Mouse (Mus musculus): ENCODE data around the gene Hoxc9. TPM values are rescaled to one million over a fixed set of nuclear protein-coding genes. Genes with fewer than 3 reads are reported as not detected.

Gene Hoxc9
- total RNA-seq, 2 experiments from 2014 or later: 8.4 to 8.6 TPM

DNA sequence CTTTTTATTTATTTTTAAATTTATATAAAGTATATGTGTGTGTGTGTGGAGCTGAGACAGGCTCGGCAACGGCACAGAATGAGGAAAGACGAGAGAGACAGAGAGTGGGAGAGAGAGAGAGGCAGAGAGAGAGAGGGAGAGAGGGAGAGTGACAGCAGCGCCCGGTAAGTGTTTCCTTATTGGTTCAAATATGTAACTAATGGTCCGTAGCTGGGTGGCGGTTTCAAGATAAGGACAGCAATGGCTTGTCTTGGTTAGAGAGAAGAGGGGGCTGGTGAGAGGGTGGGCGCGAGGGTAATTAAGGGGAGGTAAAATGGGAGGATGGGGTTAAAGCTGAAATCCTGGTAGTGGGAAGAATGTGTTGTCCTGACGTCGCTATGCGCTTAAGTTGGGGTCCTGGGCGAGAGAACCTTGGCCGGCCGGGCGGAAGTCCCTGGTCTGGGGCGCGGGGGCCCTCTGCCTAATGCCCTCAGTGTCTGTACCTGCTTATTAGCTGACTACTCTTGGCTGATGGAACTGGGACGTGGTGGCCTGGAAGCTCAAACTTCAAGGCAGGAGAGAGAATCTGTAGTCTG, 22.5 kb downstream of the Hoxc9 start:
- no peak for DNase-seq (ENCODE audit: low spot score in 2 of 2)

DNA sequence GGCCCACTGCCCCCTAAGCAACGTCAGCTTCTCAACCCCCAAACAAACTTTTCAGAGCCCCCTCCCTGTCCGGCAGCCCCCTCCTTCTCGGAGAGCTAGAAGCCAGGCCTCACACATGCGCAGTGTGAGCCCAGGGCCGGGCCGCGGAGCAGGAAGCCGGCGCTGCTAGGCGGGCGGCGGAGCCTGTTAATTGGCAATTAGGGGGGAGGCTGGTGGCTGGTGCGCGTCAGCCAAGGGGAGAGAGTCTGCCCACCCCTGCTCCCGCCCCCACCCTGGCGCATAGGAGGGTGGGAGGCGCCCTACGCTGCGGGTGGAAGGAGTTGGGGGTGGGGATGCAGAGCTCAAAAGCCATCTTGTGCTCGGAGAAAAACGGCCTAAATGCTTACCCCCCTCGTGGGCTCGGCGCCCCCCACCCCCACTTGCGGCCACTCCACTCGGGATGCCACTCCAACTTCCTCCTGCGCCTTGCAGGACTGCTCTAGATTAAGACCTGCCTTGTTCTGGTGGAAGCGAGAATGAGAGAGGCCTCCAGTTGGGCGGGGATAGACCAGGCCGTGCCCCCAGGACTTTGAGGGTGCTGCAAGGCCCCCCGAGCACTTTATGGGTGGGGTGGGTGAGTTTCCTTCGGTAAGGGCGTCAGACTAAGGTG, 23.1 kb downstream of the Hoxc9 start:
- DNase-seq (ENCODE audit: low spot score in 2 of 2): peak; percentile 77 to 86

DNA sequence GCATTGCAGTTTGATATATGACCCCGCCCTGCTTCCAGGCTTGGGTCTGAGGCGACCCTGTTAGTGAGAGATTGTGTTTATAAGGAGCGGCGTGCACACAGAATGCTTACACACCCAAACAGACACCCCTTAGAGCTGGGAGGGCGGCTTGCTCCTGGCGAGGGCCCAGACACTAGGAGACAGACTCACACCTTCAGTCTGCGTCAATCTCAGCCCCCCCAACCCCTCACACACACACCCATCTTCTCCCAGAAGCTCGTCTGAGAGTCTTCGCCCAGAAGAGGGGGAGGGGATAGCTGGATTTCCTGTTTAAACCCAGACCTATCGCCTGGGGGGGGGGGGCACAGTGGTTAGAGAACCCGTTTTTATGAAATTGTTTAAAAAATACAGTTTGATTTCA, 23.7 kb downstream of the Hoxc9 start:
- DNase-seq (ENCODE audit: low spot score in 2 of 2): no peak

DNA sequence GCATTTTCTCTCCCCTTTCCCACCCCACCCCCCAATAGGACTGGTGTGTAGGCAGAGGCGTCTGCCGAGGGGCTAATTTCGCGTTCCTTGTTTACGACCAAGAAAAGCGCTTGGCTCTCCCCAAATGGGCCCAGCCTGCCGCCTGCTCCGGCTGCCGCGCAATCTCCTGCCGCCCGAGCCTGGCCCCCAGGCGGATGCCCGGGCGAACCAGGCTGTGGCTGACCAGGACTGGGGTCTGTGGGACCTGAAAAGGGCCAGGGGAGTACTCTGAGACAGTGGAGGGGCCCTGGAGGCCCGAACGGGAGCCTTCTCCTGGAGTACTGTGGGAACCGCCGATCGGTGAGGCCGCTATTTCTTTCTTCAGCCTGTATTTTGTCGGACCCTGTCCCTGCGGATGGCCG, 24.3 kb downstream of the Hoxc9 start:
- no peak for DNase-seq (ENCODE audit: low spot score in 2 of 2)

DNA sequence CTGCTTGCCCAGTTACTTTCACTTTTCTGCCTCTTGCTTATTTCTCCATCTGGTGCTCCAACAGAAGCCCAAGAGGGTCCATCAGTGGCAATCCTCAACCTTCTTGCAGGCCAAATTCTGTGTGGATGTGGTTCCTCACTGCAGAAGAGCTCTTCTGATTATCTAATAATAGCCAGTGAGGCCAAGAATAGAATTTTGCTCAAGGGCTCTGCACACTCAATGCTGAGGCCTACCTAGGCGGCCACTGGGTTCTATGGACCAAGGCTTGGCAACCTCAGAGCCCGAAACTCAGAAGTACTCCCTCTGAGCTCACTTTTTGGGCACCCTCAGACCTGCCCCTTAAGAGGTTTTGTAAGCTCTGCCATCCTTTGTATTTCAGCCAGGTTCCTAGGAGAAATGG, 25.1 kb downstream of the Hoxc9 start:
- DNase-seq (ENCODE audit: low spot score in 2 of 2): no peak

DNA sequence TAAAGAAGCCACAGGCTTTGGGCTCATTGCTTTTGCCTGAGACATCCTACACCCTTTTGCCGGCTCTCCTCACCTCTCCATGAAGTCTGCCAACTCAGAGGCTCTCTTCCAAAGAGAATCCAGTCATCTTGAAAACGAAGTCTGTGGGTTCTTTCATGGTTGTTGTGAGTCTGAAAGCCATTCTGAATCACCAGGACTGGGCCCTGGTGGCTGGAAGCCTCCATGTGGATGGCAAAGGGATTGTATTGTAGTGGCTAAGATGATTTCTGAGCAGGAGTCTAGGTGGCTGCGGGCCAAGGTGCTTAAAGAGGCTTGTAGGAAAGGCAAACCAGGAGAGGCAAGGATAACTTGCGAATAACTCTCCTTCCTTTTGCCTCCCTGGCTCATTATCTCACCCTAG, 25.9 kb downstream of the Hoxc9 start:
- DNase-seq (ENCODE audit: low spot score in 2 of 2): no peak

DNA sequence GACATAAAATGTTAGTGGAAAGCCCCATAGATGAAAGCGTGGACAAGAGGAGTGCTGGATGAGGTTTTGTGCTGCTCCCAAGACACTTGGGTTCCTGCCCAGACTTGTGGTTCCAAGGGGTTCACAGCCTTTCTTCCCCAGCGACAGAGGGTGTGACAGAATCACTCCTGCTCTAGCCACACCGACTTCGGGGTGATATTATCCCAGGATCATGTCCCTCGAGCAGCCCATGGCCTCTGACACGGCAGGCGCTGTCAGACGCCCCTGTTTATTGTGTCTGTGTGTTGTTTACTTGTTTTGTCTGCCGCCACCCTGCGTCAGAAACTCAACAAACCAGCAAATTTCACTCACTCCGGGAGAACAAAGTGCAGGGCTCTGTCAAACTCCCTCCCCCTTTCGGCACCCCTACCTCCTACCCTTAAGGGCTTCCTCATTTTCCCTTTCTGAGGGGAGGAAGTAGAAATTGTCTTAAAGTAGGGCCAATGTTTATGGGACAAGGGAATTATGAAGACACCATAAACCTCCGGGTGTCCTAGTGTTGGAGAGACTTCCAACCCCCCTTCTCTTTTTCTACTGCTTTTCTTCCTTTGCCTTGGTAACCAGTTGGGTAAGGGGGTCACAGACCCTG, 26.7 kb downstream of the Hoxc9 start:
- no peak for DNase-seq (ENCODE audit: low spot score in 2 of 2)

DNA sequence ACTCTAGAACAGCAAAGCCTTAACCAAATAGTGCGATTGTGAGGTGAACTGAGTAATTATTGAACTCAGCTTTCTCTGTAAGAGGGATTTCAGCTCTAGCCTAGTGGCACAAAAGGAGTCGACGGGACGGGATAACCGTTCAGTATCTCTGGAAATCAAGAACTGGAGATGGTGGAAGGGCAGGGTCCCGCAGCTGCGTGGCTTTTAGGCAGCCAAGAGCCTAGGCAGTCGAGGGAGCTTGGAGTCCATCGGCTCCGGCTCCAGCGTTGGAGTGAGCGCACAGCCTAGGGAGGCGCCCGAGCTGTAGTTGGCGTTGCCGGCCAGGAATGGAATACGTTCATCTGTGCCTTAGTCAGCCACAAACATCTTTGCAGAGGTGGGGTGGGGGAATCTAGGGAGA, 29.1 kb downstream of the Hoxc9 start:
- no peak for DNase-seq (ENCODE audit: low spot score in 2 of 2)

DNA sequence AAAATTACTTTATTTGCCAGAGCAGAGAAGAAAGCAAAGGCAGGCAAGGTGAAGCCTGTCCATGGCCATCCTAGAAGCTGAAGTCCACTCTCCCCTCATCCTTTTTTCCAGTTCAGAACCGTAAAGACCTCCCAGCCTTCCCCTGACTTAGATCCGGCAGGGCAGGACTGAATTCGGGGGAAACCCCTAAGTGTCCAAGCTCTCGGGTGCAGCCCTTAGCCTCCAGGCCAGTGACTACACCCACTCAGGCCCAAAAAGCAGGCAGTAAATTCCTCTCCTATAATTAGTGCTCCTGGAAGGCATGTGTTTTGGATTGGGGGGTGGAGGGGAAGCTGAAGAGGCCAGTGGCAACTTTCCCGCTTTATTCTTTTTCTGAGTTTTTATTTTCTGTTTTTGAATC, 29.6 kb downstream of the Hoxc9 start:
- no peak for DNase-seq (ENCODE audit: low spot score in 2 of 2)

DNA sequence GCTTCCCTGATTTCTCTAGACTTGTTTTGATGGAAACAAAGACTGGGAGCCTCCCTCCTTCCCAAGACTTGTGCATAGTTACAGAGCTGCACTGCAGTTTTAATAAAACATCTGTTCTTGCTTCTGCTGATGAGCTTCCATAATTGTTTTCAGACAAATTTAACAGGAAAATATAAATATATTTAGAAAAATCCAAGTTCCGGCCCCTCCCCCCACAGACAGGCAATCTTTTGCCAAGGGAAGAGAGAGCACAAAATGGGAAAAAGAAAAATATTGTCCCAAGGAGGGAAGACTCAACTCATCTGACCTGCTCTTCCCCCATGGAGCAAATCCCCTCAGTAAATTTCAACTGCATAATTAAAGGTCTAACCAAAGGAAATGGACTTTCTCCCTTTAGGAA, 30.1 kb downstream of the Hoxc9 start:
- DNase-seq (ENCODE audit: low spot score in 2 of 2): no peak

DNA sequence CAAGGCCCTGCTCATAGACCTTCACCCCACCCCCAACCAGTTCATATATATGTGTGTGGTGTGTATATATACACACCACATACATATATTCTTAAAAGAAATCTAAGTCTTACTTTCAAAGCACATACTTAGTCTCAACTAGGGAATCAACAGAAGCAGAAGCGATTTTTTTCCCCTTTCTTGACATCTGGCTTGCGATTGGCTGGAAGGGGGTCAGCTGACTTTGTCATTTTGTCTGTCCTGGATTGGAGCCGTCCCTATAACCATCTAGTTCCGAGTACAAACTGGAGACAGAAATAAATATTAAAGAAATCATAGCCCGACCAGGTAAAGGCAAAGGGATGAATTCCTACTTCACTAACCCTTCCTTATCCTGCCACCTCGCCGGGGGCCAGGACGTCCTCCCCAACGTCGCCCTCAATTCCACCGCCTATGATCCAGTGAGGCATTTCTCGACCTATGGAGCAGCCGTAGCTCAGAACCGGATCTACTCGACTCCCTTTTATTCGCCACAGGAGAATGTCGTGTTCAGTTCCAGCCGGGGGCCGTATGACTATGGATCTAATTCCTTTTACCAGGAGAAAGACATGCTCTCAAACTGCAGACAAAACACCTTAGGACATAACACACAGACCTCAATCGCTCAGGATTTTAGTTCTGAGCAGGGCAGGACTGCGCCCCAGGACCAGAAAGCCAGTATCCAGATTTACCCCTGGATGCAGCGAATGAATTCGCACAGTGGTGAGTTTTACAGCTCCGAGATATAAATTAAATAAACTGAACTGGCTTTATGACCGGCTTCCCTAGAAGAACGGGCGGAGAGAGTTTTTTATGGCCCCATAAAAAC, 33.2 kb downstream of the Hoxc9 start:
- DNase-seq (ENCODE audit: low spot score in 2 of 2): no peak

DNA sequence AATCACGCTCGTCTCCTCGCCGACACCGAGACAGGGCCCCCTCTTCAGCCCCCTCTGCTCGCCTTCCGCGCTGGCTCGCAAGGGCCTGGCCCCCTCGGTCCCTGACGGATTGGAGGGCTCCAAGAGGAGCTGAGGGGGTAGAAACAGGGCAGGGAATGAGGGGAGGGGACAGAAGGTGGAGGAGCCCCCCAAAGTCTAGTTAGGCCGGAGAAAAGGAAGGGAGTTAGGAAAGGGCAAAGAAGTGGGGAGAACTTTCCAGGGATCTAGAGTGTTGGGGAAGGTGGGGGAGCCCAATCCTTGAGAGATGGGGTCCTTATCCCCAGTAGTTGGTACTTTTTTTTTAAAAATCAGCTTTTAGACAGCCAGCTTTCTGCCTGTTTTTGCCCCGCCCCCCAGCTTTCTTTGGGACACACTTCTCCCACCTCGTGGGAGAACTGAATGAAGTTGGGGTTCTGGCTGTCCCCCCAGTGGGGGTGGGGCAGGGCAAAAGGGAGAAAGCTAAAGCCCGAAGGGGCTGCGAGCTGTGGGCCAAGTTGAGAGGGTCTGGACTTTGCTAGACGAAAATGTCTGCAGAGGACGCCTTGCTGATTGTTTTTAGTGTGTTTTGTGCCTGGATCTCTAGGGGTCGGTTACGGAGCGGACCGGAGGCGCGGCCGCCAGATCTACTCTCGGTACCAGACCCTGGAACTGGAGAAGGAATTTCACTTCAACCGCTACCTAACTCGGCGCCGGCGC, 34.0 kb downstream of the Hoxc9 start:
- no peak for DNase-seq (ENCODE audit: low spot score in 2 of 2)

DNA sequence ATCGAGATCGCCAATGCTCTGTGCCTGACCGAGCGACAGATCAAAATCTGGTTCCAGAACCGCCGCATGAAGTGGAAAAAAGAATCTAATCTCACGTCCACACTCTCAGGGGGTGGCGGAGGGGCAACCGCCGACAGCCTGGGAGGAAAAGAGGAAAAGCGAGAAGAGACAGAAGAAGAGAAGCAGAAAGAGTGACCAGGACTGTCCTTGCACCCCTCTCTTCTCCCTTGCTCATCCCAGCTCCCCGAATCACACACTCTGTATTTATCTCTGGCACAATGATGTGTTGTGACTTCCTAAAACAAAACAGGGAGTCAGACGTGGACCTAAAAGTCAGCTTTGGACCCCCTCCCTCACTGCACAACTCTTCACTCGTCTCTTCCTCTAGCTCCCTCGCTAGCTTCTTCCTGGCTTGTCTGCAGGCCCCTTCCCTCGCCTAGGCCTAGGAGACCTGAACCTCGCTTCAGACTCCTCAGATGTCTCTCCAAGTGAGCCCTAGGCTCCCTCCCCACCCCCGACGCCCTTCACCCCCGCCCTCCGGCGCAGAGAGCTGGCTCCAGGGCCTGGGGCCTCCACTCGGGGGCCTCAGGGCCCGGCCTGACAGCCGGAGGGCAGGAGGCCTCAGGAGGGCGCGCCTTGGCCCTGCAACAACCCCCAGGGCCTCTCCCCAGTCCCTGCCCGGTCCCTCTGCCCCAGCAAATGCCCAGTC, 34.8 kb downstream of the Hoxc9 start:
- no peak for DNase-seq (ENCODE audit: low spot score in 2 of 2)

DNA sequence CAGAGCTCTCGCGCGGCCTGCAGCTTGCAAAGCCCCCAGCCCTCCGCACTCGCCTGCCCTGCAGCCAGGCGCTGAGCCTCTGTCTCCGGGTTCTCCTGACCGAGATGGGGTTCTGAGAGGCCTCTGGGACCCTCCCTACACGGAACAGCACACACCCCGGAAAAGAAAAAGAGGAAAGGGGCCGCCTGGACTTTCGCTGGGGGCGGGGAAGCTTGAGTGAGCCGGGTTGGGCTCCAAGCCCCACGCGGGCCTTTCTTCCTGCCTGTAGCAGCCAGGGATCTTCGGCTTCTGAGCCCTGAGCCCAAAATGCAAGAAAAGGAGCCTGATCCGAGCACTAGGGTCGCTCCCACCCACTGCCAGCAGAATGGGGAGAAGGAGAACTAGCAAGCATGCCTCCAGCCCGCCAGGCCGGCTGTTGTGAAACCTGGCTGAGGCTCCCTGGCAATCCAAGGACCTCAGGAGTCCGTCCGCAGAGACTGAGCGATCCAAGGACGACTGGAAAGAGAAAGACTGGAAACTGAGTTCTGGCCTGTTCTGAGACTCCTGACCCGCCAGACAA, 35.8 kb downstream of the Hoxc9 start:
- DNase-seq (ENCODE audit: low spot score in 2 of 2): no peak

DNA sequence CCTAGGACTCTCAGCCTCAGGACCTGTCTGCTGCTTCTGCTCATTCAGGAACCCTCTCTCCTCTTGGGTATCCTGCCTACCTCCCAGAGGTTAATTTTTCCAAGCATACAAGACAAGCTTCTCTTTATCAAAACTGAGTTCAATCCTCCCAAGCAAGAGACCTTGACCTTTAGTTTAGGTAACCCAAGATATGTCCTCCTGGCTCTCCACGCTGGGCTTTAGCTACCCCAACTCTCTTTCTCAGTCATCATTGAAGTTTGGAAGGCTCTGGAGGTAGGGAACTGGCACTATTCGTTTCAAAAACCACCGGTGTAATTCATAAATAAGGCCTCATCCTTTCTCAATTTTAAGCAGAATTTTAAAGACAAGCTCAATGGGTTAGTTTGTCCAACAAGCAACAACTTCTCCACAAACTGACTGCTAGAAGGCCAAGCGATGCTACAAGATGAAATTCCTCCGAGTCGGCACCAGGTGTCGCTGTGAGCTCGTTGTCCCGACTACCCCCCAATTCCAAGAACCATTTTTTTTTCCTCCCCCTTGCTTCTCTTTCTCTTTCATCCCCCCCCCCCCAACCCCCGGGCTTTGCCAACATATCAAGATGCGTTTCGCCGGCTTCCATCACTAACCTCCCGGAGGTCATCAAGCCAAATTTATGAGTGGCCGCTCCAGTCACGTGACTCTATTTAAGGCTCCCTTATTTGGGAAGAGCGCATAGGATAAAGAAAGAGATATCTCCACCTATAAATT, 37.2 kb downstream of the Hoxc9 start:
- peak in 1 of 2 experiments; percentile 56 for DNase-seq (ENCODE audit: low spot score in 2 of 2)

DNA sequence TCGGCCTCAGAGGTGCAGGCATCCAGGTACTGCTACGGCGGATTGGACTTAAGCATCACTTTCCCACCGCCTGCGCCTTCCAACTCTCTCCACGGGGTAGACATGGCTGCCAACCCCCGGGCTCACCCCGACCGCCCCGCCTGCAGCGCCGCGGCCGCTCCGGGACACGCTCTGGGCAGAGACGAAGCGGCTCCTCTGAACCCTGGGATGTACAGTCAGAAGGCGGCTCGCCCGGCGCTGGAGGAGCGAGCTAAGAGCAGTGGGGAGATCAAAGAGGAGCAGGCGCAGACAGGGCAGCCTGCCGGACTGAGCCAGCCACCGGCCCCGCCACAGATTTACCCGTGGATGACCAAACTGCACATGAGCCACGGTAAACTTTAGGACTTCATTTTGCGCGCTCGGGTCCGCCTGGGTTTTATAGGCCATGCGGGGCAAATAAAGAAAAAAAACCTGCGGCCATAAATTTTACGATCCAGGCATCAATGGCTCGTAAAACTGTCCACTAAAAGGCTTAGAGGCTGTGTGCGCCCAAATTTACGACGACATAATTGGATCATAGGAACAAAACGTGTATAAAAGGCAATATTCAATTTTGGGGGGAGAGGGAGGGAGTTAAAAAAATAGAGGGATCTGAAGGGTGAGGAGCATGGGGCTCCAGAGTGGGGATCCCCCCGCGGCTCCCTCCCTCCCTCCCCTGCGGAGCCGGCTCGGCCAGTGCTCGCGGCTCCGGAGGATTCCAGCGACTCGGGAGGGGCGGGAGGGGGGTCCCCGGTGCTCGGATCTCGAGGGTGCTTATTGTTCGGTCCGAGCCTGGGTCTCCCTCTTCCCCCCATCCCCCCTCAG, 38.1 kb downstream of the Hoxc9 start:
- DNase-seq (ENCODE audit: low spot score in 2 of 2): peak in 1 of 2 experiments; percentile 59

DNA sequence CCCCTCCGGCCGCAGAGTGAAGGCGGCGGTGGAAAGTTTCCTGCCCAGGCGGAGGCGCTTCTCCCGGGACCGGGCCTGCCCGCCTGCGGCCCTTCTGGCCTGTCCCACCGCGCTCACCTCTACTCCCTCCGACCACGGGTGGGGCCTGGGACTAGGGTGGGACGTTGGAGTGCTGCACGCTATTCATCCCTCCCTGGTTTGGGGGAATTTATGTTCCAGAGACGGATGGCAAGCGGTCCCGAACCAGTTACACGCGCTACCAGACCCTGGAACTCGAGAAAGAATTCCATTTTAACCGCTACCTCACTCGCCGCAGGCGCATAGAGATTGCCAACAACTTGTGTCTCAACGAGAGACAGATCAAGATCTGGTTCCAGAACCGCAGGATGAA, 38.8 kb downstream of the Hoxc9 start:
- no peak for DNase-seq (ENCODE audit: low spot score in 2 of 2)

DNA sequence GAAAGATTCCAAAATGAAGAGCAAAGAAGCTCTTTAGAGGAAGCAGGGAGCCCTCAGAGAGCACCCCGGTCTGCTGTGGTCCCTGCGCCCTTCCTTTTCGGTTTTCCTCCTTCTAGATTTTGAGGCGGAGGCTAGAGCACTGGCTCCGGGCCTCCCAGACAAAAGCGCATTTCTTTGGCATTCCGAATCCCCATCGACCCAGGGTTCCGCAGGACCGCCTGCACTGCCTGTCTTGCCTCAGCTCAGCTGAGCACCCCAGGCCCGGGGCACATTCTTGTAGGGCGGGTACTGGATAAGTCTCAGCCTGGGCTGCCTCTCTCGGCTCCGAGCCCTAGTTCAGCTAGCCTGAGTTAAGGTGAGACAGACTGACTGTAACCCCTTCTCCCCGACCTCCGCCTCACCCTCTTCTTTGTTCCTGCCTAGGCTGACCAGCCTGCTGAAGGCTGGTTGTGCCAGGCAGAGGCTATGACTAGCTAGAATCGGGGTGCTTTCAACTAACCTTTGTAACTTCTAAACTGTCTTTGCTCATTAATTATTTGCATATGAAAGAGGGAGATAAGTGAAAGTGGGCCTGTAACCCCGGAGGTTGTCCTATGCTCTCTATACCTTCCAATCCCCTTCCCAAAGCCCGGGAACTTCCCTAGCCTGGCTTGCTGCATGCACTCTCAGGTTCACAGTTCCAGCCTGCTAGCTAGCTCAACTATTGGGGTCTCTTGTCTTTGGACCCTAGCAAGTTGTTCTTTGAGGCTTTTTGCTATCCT, 39.3 kb downstream of the Hoxc9 start:
- no peak for DNase-seq (ENCODE audit: low spot score in 2 of 2)
